Mouse (Mus musculus) bone marrow macrophage, adult 2 months (primary cell): ENCODE measurements around the gene Ezh1.

Experiments used
- CTCF ChIP-seq: IDR thresholded peaks from 2 replicates; pipeline ENCODE4 v1.5.1; 2012; ENCODE audit warnings: low read depth, mild to moderate bottlenecking, low read length, moderate library complexity
- POLR2A ChIP-seq: IDR thresholded peaks from 2 replicates; pipeline ENCODE4 v1.6.1; 2012; ENCODE audit warnings: mild to moderate bottlenecking, low read depth, low read length, borderline replicate concordance

- TF ChIP-seq POLR2A: no peak
- no peak for TF ChIP-seq CTCF
Observed at GRCm38 (mm10) chr11:101251031-101251430, 24.8 kb upstream of the Ezh1 start.
